Mouse (Mus musculus) limb, embryonic 11.5 days (tissue): ENCODE measurements around the gene Pdxdc1. TPM values are rescaled to one million over a fixed set of nuclear protein-coding genes. Genes with fewer than 3 reads are reported as not detected.

Experiments
- ATAC-seq: fragments of 200-750 bp; cut with Nextera tagmentation; 2 replicates; pipeline ENCODE4 v1.8.0; 2017; ENCODE audit warnings: low read depth; ENCODE audit not compliant: insufficient number of reproducible peaks, low FRiP score, low TSS enrichment
- DNase-seq: peaks from one replicate; pipeline ENCODE4 v3.0.0-alpha.2; 2015; ENCODE audit warnings: low spot score
- H3K27ac ChIP-seq: fragments of 300-500 bp; sonication (generic); replicated peaks from 2 replicates; pipeline ENCODE4 v1.5.1; 2014; ENCODE audit warnings: low read depth, mild to moderate bottlenecking, low read length
- H3K27me3 ChIP-seq: fragments of 300-500 bp; sonication (generic); 2 replicates; pipeline ENCODE4 v1.6.1; 2014; ENCODE audit warnings: mild to moderate bottlenecking, low read length, mixed read lengths; ENCODE audit not compliant: control insufficient read depth, insufficient read depth
- H3K36me3 ChIP-seq: fragments of 300-500 bp; sonication (generic); 2 replicates; pipeline ENCODE4 v1.6.1; 2014; ENCODE audit warnings: mild to moderate bottlenecking, low read length, moderate library complexity, mixed read lengths; ENCODE audit not compliant: control insufficient read depth, insufficient read depth
- H3K4me1 ChIP-seq: fragments of 300-500 bp; sonication (generic); 2 replicates; pipeline ENCODE4 v1.6.1; 2014; ENCODE audit warnings: low read length, mixed read lengths; ENCODE audit not compliant: control insufficient read depth, insufficient read depth
- H3K4me2 ChIP-seq: fragments of 300-500 bp; sonication (generic); 2 replicates; pipeline ENCODE4 v1.6.1; 2014; ENCODE audit warnings: low read depth, mild to moderate bottlenecking, moderate library complexity; ENCODE audit not compliant: severe bottlenecking
- H3K4me3 ChIP-seq: fragments of 300-500 bp; sonication (generic); 2 replicates; pipeline ENCODE4 v1.5.1; 2014; ENCODE audit warnings: low read depth, low read length
- H3K9ac ChIP-seq: fragments of 300-500 bp; sonication (generic); 2 replicates; pipeline ENCODE4 v1.6.1; 2014; ENCODE audit warnings: mild to moderate bottlenecking, low read length
- H3K9me3 ChIP-seq: fragments of 300-500 bp; sonication (generic); 2 replicates; pipeline ENCODE4 v1.6.1; 2016; ENCODE audit warnings: low read length; ENCODE audit not compliant: control insufficient read depth
- WGBS: fragments of 180-500 bp; shearing (Covaris S2); extraction: QIAGEN DNeasy Blood & Tissue Kit; methylation state at CpG from one replicate; pipeline ENCODE4 v1.1.7; 2014; 5-methylcytosine and 5-hydroxymethylcytosine counted together
- polyA plus RNA-seq: library from polyadenylated mRNA; unstranded; fragments of >200 nt; fragmentation: Nextera tagmentation; extraction: Ambion mirVana; gene quantifications from 2 replicates; pipeline ENCODE4 v1.2.1, GENCODE M21; 2014

Gene Pdxdc1
- polyA plus RNA-seq, 1 experiment from 2014 or later: 84.4 TPM

DNA sequence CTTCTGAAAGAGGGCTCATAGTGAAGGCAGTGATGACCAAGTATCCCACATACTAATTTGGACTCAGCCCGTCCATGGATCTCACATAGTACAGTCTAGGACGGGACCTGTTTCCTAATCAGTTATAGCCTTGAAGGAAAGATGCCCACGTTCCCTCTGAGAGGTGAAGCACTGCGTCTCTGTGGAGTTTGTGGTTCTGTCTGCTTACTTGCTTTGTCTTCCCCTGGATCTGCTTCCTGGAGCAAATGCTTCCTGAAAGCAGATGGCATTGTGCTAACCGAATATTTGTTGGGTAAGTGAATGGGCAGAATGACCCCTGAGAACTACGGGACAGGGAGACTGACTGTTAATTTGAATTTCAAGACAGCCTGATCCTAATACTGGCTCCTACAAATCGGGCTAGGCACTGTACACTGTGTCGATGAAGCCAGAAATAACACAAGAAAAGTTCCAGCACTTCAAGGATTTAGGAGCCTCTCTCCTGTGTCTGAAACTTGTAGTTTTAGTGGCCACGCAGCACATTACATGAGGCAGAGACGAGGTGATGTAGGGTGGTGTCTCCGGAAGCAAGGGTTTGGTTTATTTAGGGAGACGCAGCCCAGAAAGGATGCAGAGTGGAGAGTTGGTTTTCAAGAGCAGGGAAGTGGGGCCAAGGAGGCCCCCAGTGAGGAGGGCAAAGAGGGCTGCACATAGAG lies 83.0 kb downstream of the Pdxdc1 start:
- Histone ChIP-seq H3K27me3 (no peaks in the 10 kb centered on the region), H3K9me3 (no peaks in the 10 kb centered on the region), H3K36me3 (no peaks in the 10 kb centered on the region), H3K9ac (peak overlapping the region; percentile 79), H3K4me1 (no peaks in the 10 kb centered on the region), H3K27ac (no peak overlapping the region), H3K4me3 (peak overlapping the region; percentile 73), H3K4me2 (peak overlapping the region; percentile 84)
- ATAC-seq (no peak), DNase-seq (peak; percentile 33)
- 50% methylated on average over 12 of the region's 12 CpGs for WGBS

DNA sequence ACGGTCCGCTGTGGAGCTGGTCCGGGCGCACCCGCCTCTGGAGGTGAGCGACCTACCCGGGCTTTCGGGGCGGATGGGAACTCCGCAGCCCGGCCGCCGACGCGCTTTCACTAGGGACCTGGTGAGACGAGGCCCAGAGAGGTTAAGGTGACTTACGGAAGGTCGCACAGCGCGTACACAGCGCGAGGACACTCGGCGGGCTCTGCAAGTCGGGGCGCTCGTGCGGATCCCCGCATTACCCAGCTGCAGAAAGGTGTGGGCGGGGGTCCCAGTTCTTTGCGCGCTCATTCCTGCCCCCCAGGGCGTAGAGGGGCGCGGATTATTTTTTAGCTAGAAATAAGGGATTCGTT lies 83.6 kb downstream of the Pdxdc1 start:
- Histone ChIP-seq H3K27me3 (no peaks in the 10 kb centered on the region), H3K4me3 (peak overlapping the region; percentile 73), H3K4me1 (no peaks in the 10 kb centered on the region), H3K9ac (peak overlapping the region; percentile 79), H3K27ac (peak overlapping the region; percentile 26; the same call in 1 of the 2 replicates), H3K4me2 (peak overlapping the region; percentile 84), H3K36me3 (no peaks in the 10 kb centered on the region), H3K9me3 (no peaks in the 10 kb centered on the region)
- ATAC-seq (peak; percentile 59), DNase-seq (no peak)
- WGBS: under 1% methylated on average over 36 of the region's 36 CpGs

- WGBS: under 1% methylated on average over 57 of the region's 58 CpGs
- Histone ChIP-seq H3K9ac (peak within 1 kb of the TSS; percentile 79), H3K4me3 (peak within 1 kb of the TSS; percentile 73), H3K4me1 (no peaks in the 10 kb centered on the region), H3K27ac (peak within 1 kb of the TSS; percentile 93), H3K9me3 (no peaks in the 10 kb centered on the region), H3K36me3 (peaks cover 1% of the 10 kb centered on the region; the same call in 1 of the 2 replicates), H3K27me3 (no peaks in the 10 kb centered on the region), H3K4me2 (peak within 1 kb of the TSS; percentile 84)
- DNase-seq (peak; percentile 97), ATAC-seq (peak; percentile 97)
These were observed 84.2 kb downstream of the Pdxdc1 start, which contains the start of gene Ntan1 for GRCm38 (mm10) chr16:13818560-13819393. Gene Ntan1, plus strand, starts transcription at chr16:13818845.

GRCm38 (mm10) chr16:13813200-13813599 lies 89.7 kb downstream of the Pdxdc1 start:
- DNase-seq: no peak
- Histone ChIP-seq H3K27ac (no peak overlapping the region), H3K4me2 (no peak overlapping the region), H3K4me3 (no peak overlapping the region), H3K36me3 (peaks cover 27% of the 10 kb centered on the region), H3K27me3 (no peaks in the 10 kb centered on the region), H3K9ac (no peak overlapping the region), H3K9me3 (no peaks in the 10 kb centered on the region), H3K4me1 (no peaks in the 10 kb centered on the region)
- WGBS: 99% methylated on average over 3 of the region's 3 CpGs
- ATAC-seq: no peak

- Histone ChIP-seq H3K9me3 (no peaks in the 10 kb centered on the region), H3K27ac (no peak overlapping the region), H3K4me1 (no peaks in the 10 kb centered on the region), H3K36me3 (peaks cover 30% of the 10 kb centered on the region), H3K4me2 (no peak overlapping the region), H3K9ac (no peak overlapping the region), H3K4me3 (no peak overlapping the region), H3K27me3 (no peaks in the 10 kb centered on the region)
- no peak for ATAC-seq
- WGBS: 90% methylated on average over 6 of the region's 6 CpGs
- no peak for DNase-seq
These were observed 90.8 kb downstream of the Pdxdc1 start for GRCm38 (mm10) chr16:13812152-13812551.

- peaks cover 42% of the 10 kb centered on the region for H3K36me3 ChIP-seq
- H3K27me3 ChIP-seq: no peaks in the 10 kb centered on the region
- no peaks in the 10 kb centered on the region for H3K9me3 ChIP-seq
- 94% methylated on average over 7 of the region's 7 CpGs for WGBS
- DNase-seq (no peak), ATAC-seq (no peak)
- H3K4me3 ChIP-seq: no peak overlapping the region
- no peak overlapping the region for H3K4me2 ChIP-seq
- no peak overlapping the region for H3K9ac ChIP-seq
- H3K4me1 ChIP-seq: no peaks in the 10 kb centered on the region
- H3K27ac ChIP-seq: no peak overlapping the region
These were observed 94.5 kb downstream of the Pdxdc1 start for GRCm38 (mm10) chr16:13808410-13808809.

- no peaks in the 10 kb centered on the region for H3K4me1 ChIP-seq
- no peaks in the 10 kb centered on the region for H3K9me3 ChIP-seq
- H3K27me3 ChIP-seq: no peaks in the 10 kb centered on the region
- 96% methylated on average over 4 of the region's 4 CpGs for WGBS
- H3K36me3 ChIP-seq: peaks cover 35% of the 10 kb centered on the region
- H3K9ac ChIP-seq: no peak overlapping the region
- no peak overlapping the region for H3K4me2 ChIP-seq
- H3K4me3 ChIP-seq: no peak overlapping the region
- H3K27ac ChIP-seq: no peak overlapping the region
- no peak for ATAC-seq
- DNase-seq: no peak
These were observed 95.3 kb downstream of the Pdxdc1 start for GRCm38 (mm10) chr16:13807616-13808015.

DNA sequence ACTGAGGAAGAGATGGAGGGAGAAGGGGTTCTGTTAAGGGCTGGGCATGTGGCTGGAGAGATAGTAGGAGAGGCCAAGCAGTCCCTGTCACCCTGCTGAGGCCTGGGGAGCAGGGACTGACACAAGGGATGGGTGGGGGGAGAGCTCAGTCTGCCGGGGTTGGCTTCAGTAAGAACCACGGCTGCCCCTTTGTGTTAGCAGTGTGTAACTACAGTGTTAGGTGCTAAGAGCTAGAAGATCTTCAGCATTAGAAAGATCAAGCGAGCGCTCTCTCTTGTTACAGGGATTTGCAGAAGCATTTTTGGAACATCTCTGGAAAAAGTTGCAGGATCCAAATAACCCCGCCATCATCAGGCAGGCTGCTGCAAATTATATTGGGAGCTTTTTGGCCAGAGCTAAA lies 98.3 kb downstream of the Pdxdc1 start:
- WGBS: 81% methylated on average over 5 of the region's 5 CpGs
- Histone ChIP-seq H3K4me1 (no peaks in the 10 kb centered on the region), H3K4me3 (no peak overlapping the region), H3K9ac (no peak overlapping the region), H3K27me3 (no peaks in the 10 kb centered on the region), H3K9me3 (no peaks in the 10 kb centered on the region), H3K27ac (no peak overlapping the region), H3K36me3 (peaks cover 34% of the 10 kb centered on the region), H3K4me2 (no peak overlapping the region)
- ATAC-seq: no peak
- no peak for DNase-seq
